Mouse (Mus musculus) embryonic facial prominence, embryonic 15.5 days (tissue): ENCODE measurements at regions not wholly inside any gene's neighbourhood (a gene's known extent, or its start where the extent isn't known, plus 50 kb on each side); places are given as distances from the start of the nearest gene placed in this dataset. TPM values are rescaled to one million over a fixed set of nuclear protein-coding genes. Genes with fewer than 3 reads are reported as not detected.

Experiments
- ATAC-seq: fragments of 200-750 bp; cut with Nextera tagmentation; 2 replicates; pipeline ENCODE4 v1.8.0; 2017; ENCODE audit warnings: low read depth, moderate TSS enrichment; ENCODE audit not compliant: insufficient number of reproducible peaks, low FRiP score, low TSS enrichment
- H3K27ac ChIP-seq: fragments of 300-500 bp; sonication (generic); replicated peaks from 2 replicates; pipeline ENCODE4 v1.5.1; 2015; ENCODE audit warnings: mild to moderate bottlenecking, inconsistent platforms
- H3K27me3 ChIP-seq: fragments of 300-500 bp; sonication (generic); 2 replicates; pipeline ENCODE4 v1.6.1; 2015; ENCODE audit warnings: inconsistent platforms
- H3K36me3 ChIP-seq: fragments of 300-500 bp; sonication (generic); 2 replicates; pipeline ENCODE4 v1.6.1; 2015; ENCODE audit warnings: mild to moderate bottlenecking, inconsistent platforms
- H3K4me1 ChIP-seq: fragments of 300-500 bp; sonication (generic); 2 replicates; pipeline ENCODE4 v1.6.1; 2015; ENCODE audit warnings: inconsistent platforms
- H3K4me2 ChIP-seq: fragments of 300-500 bp; sonication (generic); replicated peaks from 2 replicates; pipeline ENCODE4 v1.6.1; 2015; ENCODE audit warnings: mild to moderate bottlenecking, inconsistent platforms
- H3K4me3 ChIP-seq: fragments of 300-500 bp; sonication (generic); replicated peaks from 2 replicates; pipeline ENCODE4 v1.5.1; 2015; ENCODE audit warnings: mild to moderate bottlenecking, inconsistent platforms
- H3K9ac ChIP-seq: fragments of 300-500 bp; sonication (generic); 2 replicates; pipeline ENCODE4 v1.6.1; 2015; ENCODE audit warnings: inconsistent platforms
- H3K9me3 ChIP-seq: fragments of 300-500 bp; sonication (generic); replicated peaks from 2 replicates; pipeline ENCODE4 v1.6.1; 2016; ENCODE audit warnings: inconsistent platforms
- WGBS: fragments of 180-500 bp; shearing (Covaris S2); methylation state at CpG from one replicate; pipeline ENCODE4 v1.1.7; 2015; 5-methylcytosine and 5-hydroxymethylcytosine counted together
- microRNA-seq: library from miRNA; unstranded; fragments of <30 nt; microRNA quantifications from one replicate; pipeline ENCODE4, GENCODE M21; 2016; ENCODE audit warnings: borderline number of aligned reads

- Histone ChIP-seq H3K4me1 (no peaks in the 10 kb centered on the region), H3K36me3 (no peaks in the 10 kb centered on the region), H3K9ac (no peak overlapping the region), H3K9me3 (no peaks in the 10 kb centered on the region), H3K4me2 (no peak overlapping the region), H3K27me3 (no peaks in the 10 kb centered on the region), H3K27ac (no peak overlapping the region), H3K4me3 (no peak overlapping the region)
- ATAC-seq, result no peak
- WGBS, result 54% methylated on average over 4 of the region's 4 CpGs
Observed at GRCm38 (mm10) chr2:84266158-84266557, 159.1 kb downstream of the Calcrl start.

- Histone ChIP-seq H3K36me3 (no peaks in the 10 kb centered on the region), H3K9me3 (no peaks in the 10 kb centered on the region), H3K4me3 (no peak overlapping the region), H3K27me3 (no peaks in the 10 kb centered on the region), H3K4me1 (no peaks in the 10 kb centered on the region), H3K27ac (no peak overlapping the region), H3K9ac (no peak overlapping the region), H3K4me2 (no peak overlapping the region)
- WGBS, result 28% methylated on average over 6 of the region's 6 CpGs
- no peak for ATAC-seq
Observed at GRCm38 (mm10) chr2:84266883-84267554, 158.2 kb downstream of the Calcrl start.

- 76% methylated on average over 6 of the region's 6 CpGs for WGBS
- Histone ChIP-seq H3K36me3 (no peaks in the 10 kb centered on the region), H3K9me3 (no peaks in the 10 kb centered on the region), H3K27ac (no peak overlapping the region), H3K27me3 (no peaks in the 10 kb centered on the region), H3K4me2 (no peak overlapping the region), H3K4me3 (no peak overlapping the region), H3K9ac (no peak overlapping the region), H3K4me1 (no peaks in the 10 kb centered on the region)
- ATAC-seq, result no peak
Observed at GRCm38 (mm10) chr2:84274038-84274724, 151.0 kb downstream of the Calcrl start.

DNA sequence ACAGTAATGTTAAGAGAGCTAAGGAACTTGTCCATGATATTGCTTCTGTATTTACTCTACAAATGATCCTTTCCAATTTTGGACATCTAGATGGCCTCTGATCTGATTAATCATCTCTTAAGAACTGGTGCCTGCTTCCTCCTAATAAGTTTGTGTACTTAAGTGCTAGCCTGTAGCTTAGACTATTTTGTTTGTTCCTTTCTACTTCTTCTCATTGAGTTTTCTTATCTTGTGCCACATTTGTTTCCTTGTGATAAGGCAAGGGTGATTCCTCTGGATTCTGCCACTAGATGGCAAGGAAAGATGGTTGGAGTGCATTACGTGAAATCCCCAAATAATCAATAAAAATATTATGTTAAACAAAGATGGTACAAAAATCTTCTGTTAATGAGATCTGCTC is 148.0 kb downstream of the Calcrl start:
- no peak overlapping the region for H3K4me2 ChIP-seq
- 82% methylated on average over 1 of the region's 1 CpGs for WGBS
- no peak overlapping the region for H3K27ac ChIP-seq
- no peaks in the 10 kb centered on the region for H3K4me1 ChIP-seq
- no peaks in the 10 kb centered on the region for H3K27me3 ChIP-seq
- H3K9me3 ChIP-seq, result no peaks in the 10 kb centered on the region
- no peaks in the 10 kb centered on the region for H3K36me3 ChIP-seq
- no peak overlapping the region for H3K9ac ChIP-seq
- ATAC-seq, result no peak
- H3K4me3 ChIP-seq, result no peak overlapping the region

Small RNA genes in the stretch of these regions (microRNA-seq; reads per million reads assigned to microRNA genes)
- gene Gm25972, result not detected
